Mouse (Mus musculus) 416B (cell line): ENCODE measurements around the gene 5730596B20Rik.

Experiments
- DNase-seq: peaks from one replicate; pipeline ENCODE4 v3.0.0; 2011; ENCODE audit warnings: low read depth

The 5730596B20Rik gene

GRCm38 (mm10) chr6:52162611-52163365 is 14.5 kb upstream of the 5730596B20Rik start:
- no peak for DNase-seq

DNA sequence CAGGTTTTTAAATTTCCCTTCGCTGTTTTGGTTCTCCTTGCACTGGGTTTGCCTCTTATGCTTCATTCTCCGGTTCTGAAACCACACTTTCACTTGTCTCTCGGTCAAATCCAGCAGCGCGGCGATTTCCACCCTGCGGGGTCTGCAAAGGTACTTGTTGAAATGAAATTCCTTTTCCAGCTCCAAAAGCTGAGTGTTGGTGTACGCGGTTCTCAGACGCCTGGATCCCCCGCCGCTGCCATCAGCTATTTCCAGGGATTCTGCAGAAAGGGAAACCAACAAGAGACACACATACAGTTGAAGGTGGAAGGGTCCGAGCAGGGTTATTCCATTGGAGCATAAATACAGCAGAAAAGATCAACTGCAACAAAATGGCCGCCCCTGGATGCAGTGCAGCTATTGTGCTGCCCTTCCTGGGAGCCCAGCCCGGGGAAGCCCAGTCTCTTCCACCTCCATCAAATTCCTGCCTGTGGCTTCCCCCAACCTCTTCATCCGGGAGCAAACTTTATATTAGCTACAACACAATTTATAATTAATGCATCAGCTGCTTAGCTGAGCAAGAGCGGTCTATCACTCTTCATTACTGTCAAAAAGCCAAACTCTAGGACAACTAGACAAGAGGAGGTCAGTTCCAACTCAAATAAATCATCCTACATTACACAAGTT is 13.8 kb upstream of the 5730596B20Rik start:
- DNase-seq, result no peak

DNA sequence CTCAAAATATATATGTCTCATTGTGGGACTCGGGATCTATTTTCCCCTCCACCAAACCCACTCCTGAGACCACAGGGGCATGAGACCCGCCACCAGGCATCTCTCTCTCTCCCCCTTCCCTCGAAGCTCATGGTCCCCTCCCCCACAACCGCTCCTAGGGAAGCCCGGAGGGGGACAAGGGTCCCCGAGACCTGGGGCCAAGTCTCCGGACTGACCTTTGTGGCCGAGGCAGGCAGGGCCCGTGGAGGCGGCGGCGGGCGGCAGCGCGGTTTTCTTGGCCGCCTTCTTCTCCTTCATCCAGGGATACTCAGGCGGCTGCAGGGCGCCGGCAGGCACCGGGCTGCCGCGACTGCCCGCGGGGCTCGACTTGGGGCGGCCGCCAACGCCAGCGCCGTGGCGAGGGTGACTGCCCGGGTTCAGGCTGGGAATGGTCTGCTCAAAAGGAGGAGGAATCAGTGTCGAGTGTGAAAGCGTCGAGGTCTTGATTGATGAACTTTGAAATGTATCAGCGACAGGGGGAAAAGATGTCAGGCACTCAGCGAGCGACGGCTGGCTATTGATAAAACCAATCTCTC is 13.2 kb upstream of the 5730596B20Rik start:
- no peak for DNase-seq

DNA sequence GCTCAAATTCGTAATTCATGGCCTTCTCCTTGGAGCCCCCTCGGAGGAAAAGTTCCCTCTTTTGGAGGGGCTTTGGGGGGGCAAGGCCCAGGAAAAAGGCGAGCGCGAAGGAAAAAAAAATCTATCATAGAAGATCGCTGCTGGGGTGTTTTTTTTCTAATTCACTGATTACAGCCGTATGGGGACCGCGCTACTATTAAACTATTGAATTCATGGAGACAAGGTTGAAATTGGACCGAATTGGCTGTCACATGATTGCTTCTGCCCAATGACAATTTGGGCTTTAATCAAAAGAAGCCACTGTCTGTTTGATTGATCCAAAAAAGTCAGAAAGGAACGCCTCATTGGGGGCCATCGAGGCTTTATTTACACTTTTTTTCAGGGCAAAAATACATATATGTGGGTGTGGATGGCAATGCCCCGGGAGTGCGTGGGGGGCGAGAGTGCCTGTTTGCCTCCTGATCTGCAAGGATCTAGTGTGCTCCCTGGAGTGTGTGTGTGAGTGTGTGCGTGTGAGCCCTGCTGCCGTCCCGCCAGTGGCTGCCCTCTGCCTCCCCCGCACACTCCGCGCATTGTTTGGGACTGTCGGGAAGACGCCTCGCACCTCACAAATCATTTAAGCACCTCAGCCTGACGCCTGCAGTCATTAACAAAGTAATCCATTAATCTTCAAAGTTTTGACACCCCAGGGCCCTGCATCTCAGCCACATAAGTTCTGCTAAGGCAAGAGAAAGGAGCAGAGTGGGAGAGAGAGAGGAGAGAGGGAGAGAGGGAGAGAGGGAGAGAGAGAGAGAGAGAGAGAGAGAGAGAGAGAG is 12.5 kb upstream of the 5730596B20Rik start, which contains the start of gene Hoxa2:
Gene Hoxa2, minus strand, starts transcription at position 206 of the 815 bp plus-strand sequence.
- DNase-seq, result no peak

DNA sequence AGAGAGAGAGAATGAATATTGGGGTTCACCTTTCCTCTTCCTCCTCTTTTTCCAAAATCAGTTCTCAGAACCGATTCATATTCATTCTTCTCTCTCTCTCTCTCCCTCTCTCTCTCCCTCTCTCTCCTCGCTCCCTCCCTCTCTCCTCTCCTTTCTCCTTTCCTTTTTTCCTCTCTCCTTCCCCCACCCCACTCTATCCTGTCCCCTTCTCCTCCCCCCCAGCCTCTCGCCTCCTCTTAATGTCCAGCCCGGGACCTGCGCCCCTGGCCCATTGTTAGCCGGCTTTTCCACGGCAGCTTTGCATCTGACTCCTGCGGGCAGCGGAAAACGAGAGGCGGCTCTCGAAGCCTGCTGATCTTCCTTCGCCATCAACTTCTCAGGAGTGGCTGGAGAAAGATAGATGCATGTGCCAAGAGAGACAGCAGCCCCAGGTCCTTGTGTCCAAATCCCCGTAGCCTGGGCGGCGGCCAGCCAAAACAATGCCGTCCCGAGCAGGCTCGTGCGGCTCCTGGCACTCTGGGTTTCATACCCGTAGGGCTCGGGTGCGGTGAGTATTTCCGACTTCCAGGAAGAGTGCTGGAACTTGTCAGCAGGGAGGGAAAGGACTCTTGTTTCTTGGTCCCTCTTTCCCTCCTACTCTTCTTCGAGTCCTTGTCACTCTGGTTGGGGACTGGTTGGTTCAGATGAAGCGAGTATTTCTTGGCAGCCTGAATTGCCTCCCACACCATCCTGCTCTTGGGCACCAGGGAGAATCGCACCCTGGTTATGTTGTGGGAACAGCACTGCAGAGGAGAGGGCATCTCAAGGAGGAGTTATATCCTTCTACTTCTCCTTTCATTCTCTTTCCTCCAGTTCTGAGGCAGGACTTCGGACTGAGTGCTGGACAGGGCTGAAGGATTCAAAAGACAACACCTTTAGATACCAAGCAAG is 11.6 kb upstream of the 5730596B20Rik start:
- DNase-seq, result no peak

DNA sequence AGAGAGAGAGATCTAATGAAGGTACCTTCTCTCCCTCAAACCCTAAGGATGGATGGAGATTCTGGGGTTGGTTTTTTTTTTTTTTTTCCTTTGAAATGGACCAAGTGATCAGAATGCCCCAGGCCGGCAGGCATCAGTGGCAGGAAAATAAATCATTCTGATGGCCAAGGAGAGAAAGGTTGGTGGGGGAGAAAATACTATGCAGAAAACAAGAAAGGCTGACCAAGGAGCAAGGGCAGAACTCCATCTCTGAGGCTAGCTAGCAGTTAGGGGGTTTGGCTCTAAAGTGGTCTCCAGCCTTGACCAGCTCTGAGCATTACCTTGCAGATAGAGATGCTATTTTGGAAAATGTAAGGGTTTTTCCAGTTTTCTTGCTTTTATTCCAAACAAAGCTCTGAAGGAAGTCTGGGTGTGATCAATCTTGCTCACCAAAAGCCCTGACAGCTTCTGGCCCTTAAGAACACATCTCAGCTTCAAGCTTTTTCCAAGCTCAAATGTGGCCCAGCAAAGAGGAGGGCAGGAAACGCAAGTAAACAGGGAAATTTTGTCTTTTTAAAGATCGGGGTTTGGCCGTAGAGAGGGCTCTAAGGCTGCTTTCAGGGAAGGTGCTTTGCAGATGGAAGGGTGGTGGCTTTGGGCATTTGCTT is 10.7 kb upstream of the 5730596B20Rik start:
- DNase-seq, result no peak

DNA sequence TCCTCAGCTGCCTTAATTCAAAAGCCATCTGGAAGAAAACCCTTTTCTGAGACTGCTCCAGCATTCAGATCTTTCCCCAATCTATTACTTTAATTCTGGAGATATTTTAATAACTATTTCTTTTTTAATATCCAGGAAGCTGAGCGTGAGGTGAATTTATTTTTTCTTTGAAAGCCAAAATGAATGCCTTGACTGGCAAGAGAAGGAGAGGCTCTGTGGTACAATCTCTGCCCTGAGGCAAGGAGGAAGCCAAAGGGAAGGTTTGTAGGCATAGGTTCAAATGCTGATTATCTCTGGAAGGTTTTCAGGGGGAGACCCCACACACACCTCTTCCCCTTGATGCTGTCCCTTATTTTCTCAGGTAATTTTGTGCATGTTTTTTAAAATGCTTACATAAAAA is 10.1 kb upstream of the 5730596B20Rik start:
- DNase-seq, result no peak

- DNase-seq, result no peak
Measured at GRCm38 (mm10) chr6:52167736-52168161, 9.5 kb upstream of the 5730596B20Rik start.

DNA sequence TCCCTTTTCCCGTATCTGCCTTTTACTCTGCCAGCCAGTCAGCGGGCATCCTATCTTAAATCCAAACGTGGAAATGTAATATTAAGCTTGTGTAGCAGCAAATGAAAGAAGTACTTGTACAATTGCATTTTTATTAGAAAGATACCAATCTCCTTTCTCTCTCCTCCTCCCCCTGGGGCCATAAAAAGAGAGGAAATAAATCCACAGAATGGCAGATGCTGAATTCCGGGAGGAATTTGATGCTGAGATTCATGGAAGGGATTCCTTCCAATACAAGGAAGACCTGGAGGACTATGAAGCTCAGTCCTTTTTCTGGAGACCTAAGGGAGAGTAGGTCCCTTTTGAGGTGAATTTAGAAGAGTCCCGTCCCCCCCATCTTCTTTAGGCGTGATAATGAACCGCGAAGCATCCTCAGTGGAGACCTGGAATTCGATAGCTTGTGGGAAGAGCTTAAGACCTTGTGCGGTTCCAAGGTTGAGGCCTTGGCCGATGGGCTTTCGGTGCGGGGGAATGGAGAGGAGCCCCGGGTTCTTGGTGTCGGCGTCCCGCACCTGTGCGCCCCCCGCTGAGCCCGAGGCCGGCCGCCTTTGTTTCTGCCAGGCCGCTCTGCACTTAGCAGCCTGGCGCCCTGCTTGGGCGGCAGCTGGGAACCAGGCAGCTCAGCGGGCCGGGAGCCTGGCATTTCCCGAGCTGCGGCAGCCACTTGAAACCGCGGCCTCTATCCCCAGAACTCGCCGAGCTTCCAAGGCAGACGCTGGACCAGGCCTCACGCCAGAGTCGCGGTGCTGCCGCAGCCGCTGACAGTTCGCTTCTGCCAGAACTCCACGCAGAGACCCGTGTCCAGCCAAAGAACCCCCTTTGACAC is 8.9 kb upstream of the 5730596B20Rik start:
- DNase-seq, result no peak

- no peak for DNase-seq
Measured at GRCm38 (mm10) chr6:52169499-52170165, 7.7 kb upstream of the 5730596B20Rik start.

- DNase-seq, result no peak
Measured at GRCm38 (mm10) chr6:52170166-52170897, 7.0 kb upstream of the 5730596B20Rik start.

GRCm38 (mm10) chr6:52170898-52171223 is 6.4 kb upstream of the 5730596B20Rik start:
- DNase-seq, result no peak

GRCm38 (mm10) chr6:52171331-52171730 is 6.0 kb upstream of the 5730596B20Rik start:
- DNase-seq, result no peak

- no peak for DNase-seq
Measured at GRCm38 (mm10) chr6:52171938-52172337, 5.4 kb upstream of the 5730596B20Rik start.

DNA sequence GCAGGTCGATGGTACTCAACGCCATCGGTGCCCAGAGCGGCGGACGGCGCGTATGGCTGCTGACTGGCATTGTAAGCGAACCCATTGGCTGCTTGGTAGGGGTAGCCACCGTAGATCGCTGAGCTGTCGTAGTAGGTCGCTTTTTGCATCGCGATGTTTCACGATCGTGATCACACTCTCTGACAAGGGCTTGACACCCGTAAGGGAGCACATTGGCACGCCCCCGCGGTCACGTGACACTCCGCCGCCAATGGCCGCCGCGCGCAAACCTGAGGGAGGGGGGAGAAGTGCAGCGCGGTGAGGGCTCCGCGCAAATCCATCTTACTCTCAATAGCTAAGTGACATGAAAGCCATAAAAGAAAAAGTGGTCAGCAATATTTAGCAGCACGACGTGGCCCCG is 4.8 kb upstream of the 5730596B20Rik start:
- no peak for DNase-seq

DNA sequence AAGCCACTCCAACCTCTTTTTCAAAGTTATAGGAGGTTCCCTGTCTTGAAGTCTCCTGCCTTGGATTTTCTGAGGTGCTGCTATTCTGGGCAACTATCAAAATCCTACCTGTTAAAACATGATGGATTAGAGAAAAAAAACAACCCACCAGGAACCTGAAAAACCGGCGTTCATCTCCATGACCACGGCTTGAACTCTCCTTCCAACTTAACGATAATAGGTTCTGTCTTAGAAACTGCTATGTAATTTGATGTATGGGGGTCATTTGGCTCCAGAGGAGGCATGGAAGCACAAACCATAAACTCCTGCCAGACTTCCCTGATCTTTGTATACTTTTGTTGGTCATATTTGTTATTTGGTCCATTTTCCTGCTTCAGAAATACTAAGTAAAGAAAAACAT is 3.6 kb upstream of the 5730596B20Rik start:
- DNase-seq, result no peak

- DNase-seq, result no peak
Measured at GRCm38 (mm10) chr6:52174968-52175751, 2.1 kb upstream of the 5730596B20Rik start.

- DNase-seq, result no peak
Measured at GRCm38 (mm10) chr6:52175864-52176263, 1.4 kb upstream of the 5730596B20Rik start.
